Mouse (Mus musculus) bone marrow macrophage, adult 2 months (primary cell): ENCODE results near the gene Wapl. TPM values are rescaled to one million over a fixed set of nuclear protein-coding genes. Genes with fewer than 3 reads are reported as not detected.

ENCODE experiments used
- H3K27ac ChIP-seq: 2 replicates; pipeline ENCODE4 v1.5.1; 2012; ENCODE audit warnings: low read depth, low read length; ENCODE audit not compliant: insufficient read depth
- H3K4me1 ChIP-seq: 2 replicates; pipeline ENCODE4 v1.6.1; 2012; ENCODE audit warnings: low read length; ENCODE audit not compliant: control insufficient read depth, insufficient read depth
- H3K4me3 ChIP-seq: 2 replicates; pipeline ENCODE4 v1.5.1; 2012; ENCODE audit warnings: mild to moderate bottlenecking, low read length, moderate library complexity; ENCODE audit not compliant: insufficient read depth
- CTCF ChIP-seq: IDR thresholded peaks from 2 replicates; pipeline ENCODE4 v1.5.1; 2012; ENCODE audit warnings: low read depth, mild to moderate bottlenecking, low read length, moderate library complexity
- POLR2A ChIP-seq: IDR thresholded peaks from 2 replicates; pipeline ENCODE4 v1.6.1; 2012; ENCODE audit warnings: mild to moderate bottlenecking, low read depth, low read length, borderline replicate concordance
- polyA plus RNA-seq: library from polyadenylated mRNA; stranded (reverse); fragments of >200 nt; gene quantifications from 2 replicates; pipeline ENCODE4 v1.2.4, GENCODE M21; 2012; ENCODE audit not compliant: missing spikeins, insufficient read depth, insufficient read length

Wapl gene
- polyA plus RNA-seq, 1 experiment, result 55.3 TPM

DNA sequence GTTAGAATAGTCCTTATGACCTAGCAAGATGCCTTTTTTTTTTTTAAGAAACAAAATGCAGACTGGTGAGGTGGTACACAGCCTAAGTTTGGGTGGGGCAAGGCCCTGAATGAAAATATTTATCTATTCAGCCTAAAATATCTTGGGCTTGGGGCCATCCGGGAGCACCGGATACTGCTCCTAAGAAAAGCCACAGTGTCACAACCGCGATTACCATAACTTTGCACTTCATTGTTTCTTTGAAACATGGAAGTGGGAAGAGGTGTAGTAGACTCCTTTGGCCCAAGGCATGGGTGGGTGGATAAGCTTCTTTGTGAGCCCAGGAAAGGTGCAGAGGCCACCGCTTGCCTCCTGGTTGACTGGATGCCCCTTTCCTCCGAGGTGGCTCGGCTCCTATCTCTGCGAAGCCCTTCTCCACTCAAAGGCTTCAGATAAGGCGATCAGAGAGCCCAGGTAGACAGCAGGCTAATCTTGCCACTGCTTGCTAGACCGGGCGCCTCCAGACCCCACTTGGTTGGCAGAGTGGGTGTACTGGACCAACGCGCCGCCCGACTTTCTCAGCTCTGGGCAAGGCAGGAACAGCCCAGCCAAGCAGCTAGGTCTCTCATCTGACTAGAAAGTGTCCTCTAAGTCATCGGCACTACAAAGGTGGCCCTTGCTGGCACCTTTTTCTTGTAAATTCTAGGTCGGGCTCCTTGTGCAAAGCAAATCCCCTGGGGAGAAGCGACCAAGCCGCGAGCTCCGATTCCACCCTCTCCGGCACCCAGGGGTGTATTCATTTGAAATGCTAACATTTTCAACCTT, 12.7 kb upstream of the Wapl start:
- Histone ChIP-seq H3K4me1 (no peaks in the 10 kb centered on the region), H3K27ac (no peak overlapping the region), H3K4me3 (peak overlapping the region; percentile 63; the same call in 1 of the 2 replicates)
- TF ChIP-seq CTCF, result no peak
- TF ChIP-seq POLR2A, result no peak

- TF ChIP-seq CTCF (no peak), POLR2A (no peak)
- no peaks in the 10 kb centered on the region for H3K4me1 ChIP-seq
- H3K27ac ChIP-seq, result no peak overlapping the region
- peak overlapping the region; percentile 63 for H3K4me3 ChIP-seq
Observed at GRCm38 (mm10) chr14:34661621-34662477, 11.9 kb upstream of the Wapl start.

- no peak for TF ChIP-seq POLR2A
- TF ChIP-seq CTCF, result no peak
- Histone ChIP-seq H3K27ac (no peak overlapping the region), H3K4me1 (no peaks in the 10 kb centered on the region)
Observed at GRCm38 (mm10) chr14:34662478-34662826, 11.3 kb upstream of the Wapl start.

GRCm38 (mm10) chr14:34663381-34663780, 10.3 kb upstream of the Wapl start:
- Histone ChIP-seq H3K27ac (no peak overlapping the region), H3K4me1 (no peaks in the 10 kb centered on the region), H3K4me3 (no peak overlapping the region)
- TF ChIP-seq POLR2A, result no peak
- TF ChIP-seq CTCF, result no peak

More at GRCm38 (mm10) chr14:34662478-34662826, 11.3 kb upstream of the Wapl start:
- H3K4me3 ChIP-seq, result peak overlapping the region; percentile 63

DNA sequence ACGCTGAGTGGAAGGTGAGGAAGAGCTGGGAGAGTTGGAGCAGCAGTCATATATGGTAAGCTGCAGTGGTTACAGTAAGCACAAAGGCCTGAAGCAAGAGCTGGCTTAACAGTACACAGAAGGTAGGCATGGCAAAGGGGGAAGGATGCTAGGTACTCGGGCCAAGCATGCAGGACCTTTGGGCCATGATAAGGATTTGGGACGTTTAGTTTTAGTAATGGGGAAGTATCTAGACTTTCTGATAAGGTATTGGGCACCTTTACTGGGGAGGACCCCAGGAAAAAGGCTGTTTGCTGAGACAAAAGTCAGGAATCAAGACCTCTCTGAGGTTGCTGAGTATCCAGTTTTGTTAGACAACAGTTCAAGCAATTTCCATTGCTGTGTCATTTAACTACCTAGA, 4.6 kb upstream of the Wapl start:
- no peak overlapping the region for H3K27ac ChIP-seq
- no peak for TF ChIP-seq POLR2A
- TF ChIP-seq CTCF, result no peak
- H3K4me3 ChIP-seq, result no peak overlapping the region
- 0 out of 2 replicates have a peak, but pooled peaks cover 2% of the 10 kb centered on the region for H3K4me1 ChIP-seq

DNA sequence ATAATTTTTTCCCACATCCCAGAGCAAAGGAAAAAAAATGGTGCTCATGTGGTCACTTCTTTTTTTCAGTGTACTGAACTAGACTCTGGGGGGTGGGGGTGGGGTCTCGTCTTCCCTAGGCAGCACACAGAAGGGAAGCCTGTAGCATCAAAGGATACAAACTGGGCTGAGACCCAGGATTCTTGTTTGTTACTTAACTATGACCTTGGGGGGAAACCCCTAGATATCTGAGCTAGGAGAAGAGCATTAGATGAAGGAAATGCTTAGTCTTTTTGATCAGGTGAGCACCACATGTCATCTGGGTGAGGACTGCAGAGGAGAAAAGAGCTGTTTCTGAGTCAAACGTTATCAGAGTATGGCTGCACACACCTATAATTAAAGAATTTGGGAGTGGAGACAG, 3.5 kb upstream of the Wapl start:
- Histone ChIP-seq H3K27ac (no peak overlapping the region), H3K4me1 (0 out of 2 replicates have a peak, but pooled peaks cover 2% of the 10 kb centered on the region), H3K4me3 (no peak overlapping the region)
- TF ChIP-seq CTCF, result no peak

GRCm38 (mm10) chr14:34674229-34674791, 582 bp downstream of the Wapl start:
- Histone ChIP-seq H3K4me1 (peaks cover 7% of the 10 kb centered on the region; the same call in 1 of the 2 replicates), H3K27ac (peak overlapping the region; percentile 64), H3K4me3 (peak overlapping the region; percentile 71)
- TF ChIP-seq CTCF, result no peak
- no peak for TF ChIP-seq POLR2A

- H3K4me1 ChIP-seq, result peaks cover 7% of the 10 kb centered on the region; the same call in 1 of the 2 replicates
- H3K27ac ChIP-seq, result peak overlapping the region; percentile 64
- TF ChIP-seq POLR2A, result no peak
- peak overlapping the region; percentile 71 for H3K4me3 ChIP-seq
Observed at GRCm38 (mm10) chr14:34674932-34675331, 1.2 kb downstream of the Wapl start.

DNA sequence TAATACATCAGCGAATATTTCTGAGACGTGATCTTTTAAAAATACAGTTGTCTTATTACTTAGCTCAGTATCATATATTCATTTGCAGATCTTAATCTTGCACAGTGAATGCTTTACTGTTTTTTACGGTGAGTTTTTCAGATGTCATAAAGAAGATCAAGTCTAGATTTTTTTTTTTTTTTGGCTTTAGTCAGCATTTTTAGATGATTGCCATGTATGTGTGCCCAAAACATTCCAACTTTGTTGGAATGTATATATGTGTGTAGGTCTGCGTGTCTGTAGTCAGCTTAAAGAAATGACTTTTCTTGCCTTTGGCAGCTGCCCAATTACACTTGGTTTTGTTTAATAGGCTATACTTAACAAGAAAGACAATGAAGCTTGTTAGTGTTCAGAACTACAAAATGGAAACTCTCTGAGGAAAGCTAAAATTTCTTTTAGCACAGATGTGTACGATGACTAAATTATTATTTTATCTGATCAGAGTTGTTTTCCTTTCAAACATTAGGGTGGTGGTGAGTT, 1.7 kb downstream of the Wapl start:
- H3K27ac ChIP-seq, result no peak overlapping the region
- TF ChIP-seq POLR2A (no peak), CTCF (no peak)
- H3K4me1 ChIP-seq, result peaks cover 7% of the 10 kb centered on the region; the same call in 1 of the 2 replicates
- H3K4me3 ChIP-seq, result no peak overlapping the region

- H3K27ac ChIP-seq, result no peak overlapping the region
- H3K4me1 ChIP-seq, result peaks cover 5% of the 10 kb centered on the region; the same call in 1 of the 2 replicates
- H3K4me3 ChIP-seq, result no peak overlapping the region
- TF ChIP-seq POLR2A (no peak), CTCF (no peak)
Observed at GRCm38 (mm10) chr14:34680815-34681214, 7.1 kb downstream of the Wapl start.
